Mouse (Mus musculus): ENCODE results near the gene St3gal5. TPM values are rescaled to one million over a fixed set of nuclear protein-coding genes. Genes with fewer than 3 reads are reported as not detected.

Gene St3gal5
- polyA plus RNA-seq, 1 experiment from 2014 or later: 14.1 TPM

DNA sequence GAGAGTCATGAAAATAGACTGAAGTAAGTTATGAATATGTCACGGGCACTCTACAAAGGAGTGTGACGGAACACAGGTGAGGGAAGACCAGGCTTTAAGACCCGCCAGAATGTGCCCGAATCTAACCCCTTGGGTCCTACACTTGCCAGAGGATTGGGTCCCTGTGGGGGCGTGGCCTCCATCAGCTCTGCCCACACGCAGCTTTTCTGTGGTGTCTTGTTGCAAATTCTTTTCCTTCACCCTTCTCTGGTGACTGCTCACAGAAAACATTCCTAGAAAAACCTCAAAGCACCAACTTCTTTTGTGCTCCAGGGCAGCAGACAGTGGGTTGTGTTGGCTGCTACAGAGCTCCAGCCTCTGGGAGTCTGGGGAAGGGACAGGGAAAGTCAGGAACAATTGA lies 6.4 kb upstream of the St3gal5 start:
- no peaks in the 10 kb centered on the region for H3K9me3 ChIP-seq (replicated peaks; ENCODE audit: low read length)
- H3K27ac ChIP-seq: no peak overlapping the region; the same call in 1 of the 2 replicates
- peak; percentile 54 for DNase-seq (ENCODE audit: low spot score)
- no peak for TF ChIP-seq CTCF (IDR thresholded peaks at IDR 0.05; ENCODE audit: low read depth)
- 0 out of 2 replicates have a peak, but pooled peaks cover 4% of the 10 kb centered on the region for H3K4me1 ChIP-seq (replicated peaks; ENCODE audit: insufficient read depth, low read length)
- 60% methylated on average over 6 of the region's 6 CpGs for WGBS
- H3K9ac ChIP-seq (ENCODE audit: low read depth, low read length): no peak overlapping the region
- no peaks in the 10 kb centered on the region for H3K27me3 ChIP-seq (ENCODE audit: insufficient read depth, low read length)
- no peak for ATAC-seq (replicated peaks; ENCODE audit: low FRiP score, low read depth)
- no peaks in the 10 kb centered on the region for H3K36me3 ChIP-seq (ENCODE audit: insufficient read depth, low read length)
- H3K4me2 ChIP-seq (ENCODE audit: low read length): no peak overlapping the region
- H3K4me3 ChIP-seq (replicated peaks; ENCODE audit: low read depth, low read length): no peak overlapping the region

GRCm38 (mm10) chr6:72093121-72093520 lies 4.3 kb upstream of the St3gal5 start:
- Histone ChIP-seq H3K4me3 (replicated peaks; ENCODE audit: low read depth, low read length) (no peak overlapping the region), H3K27ac (peak overlapping the region; percentile 36; the same call in 1 of the 2 replicates), H3K4me1 (replicated peaks; ENCODE audit: insufficient read depth, low read length) (peaks cover 10% of the 10 kb centered on the region; the same call in 1 of the 2 replicates), H3K4me2 (ENCODE audit: low read length) (no peak overlapping the region), H3K9me3 (replicated peaks; ENCODE audit: low read length) (no peaks in the 10 kb centered on the region), H3K27me3 (ENCODE audit: insufficient read depth, low read length) (no peaks in the 10 kb centered on the region), H3K36me3 (ENCODE audit: insufficient read depth, low read length) (no peaks in the 10 kb centered on the region), H3K9ac (ENCODE audit: low read depth, low read length) (no peak overlapping the region)
- TF ChIP-seq CTCF (IDR thresholded peaks at IDR 0.05; ENCODE audit: low read depth): no peak
- WGBS: 58% methylated on average over 1 of the region's 1 CpGs
- no peak for ATAC-seq (replicated peaks; ENCODE audit: low FRiP score, low read depth)
- no peak for DNase-seq (ENCODE audit: low spot score)

DNA sequence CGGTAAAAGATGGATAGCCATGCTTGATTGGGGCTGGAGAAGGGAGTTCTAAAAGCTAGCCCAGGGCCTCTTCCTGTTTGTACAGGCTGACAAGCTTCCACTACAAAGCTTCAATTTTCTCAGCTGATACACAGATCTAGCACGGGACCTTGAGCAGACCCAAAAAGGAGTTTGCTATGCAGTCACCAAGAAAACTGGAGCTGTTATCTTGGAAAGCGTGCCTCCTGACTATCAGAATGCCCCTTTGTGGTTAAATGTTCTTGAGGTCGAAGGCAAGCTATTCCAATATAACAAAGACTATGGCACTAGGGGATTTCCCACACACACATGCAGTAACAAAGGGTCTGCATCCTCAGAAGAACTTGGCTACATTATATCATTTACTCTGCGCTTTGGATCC lies 1.2 kb upstream of the St3gal5 start:
- no peak overlapping the region for H3K27ac ChIP-seq
- H3K9me3 ChIP-seq (replicated peaks; ENCODE audit: low read length): no peaks in the 10 kb centered on the region
- H3K4me2 ChIP-seq (ENCODE audit: low read length): no peak overlapping the region
- ATAC-seq (replicated peaks; ENCODE audit: low FRiP score, low read depth) (no peak), DNase-seq (ENCODE audit: low spot score) (no peak)
- TF ChIP-seq CTCF (IDR thresholded peaks at IDR 0.05; ENCODE audit: low read depth): no peak
- no peaks in the 10 kb centered on the region for H3K36me3 ChIP-seq (ENCODE audit: insufficient read depth, low read length)
- H3K4me3 ChIP-seq (replicated peaks; ENCODE audit: low read depth, low read length): no peak overlapping the region
- 56% methylated on average over 5 of the region's 5 CpGs for WGBS
- H3K4me1 ChIP-seq (replicated peaks; ENCODE audit: insufficient read depth, low read length): peaks cover 11% of the 10 kb centered on the region; the same call in 1 of the 2 replicates
- H3K27me3 ChIP-seq (ENCODE audit: insufficient read depth, low read length): no peaks in the 10 kb centered on the region
- H3K9ac ChIP-seq (ENCODE audit: low read depth, low read length): no peak overlapping the region

GRCm38 (mm10) chr6:72096669-72097068 lies 723 bp upstream of the St3gal5 start:
- Histone ChIP-seq H3K9ac (ENCODE audit: low read depth, low read length) (no peak overlapping the region), H3K27ac (no peak overlapping the region), H3K4me3 (replicated peaks; ENCODE audit: low read depth, low read length) (peak overlapping the region; percentile 70), H3K9me3 (replicated peaks; ENCODE audit: low read length) (no peaks in the 10 kb centered on the region), H3K4me2 (ENCODE audit: low read length) (peak overlapping the region; percentile 98), H3K36me3 (ENCODE audit: insufficient read depth, low read length) (no peaks in the 10 kb centered on the region), H3K4me1 (replicated peaks; ENCODE audit: insufficient read depth, low read length) (peaks cover 9% of the 10 kb centered on the region; the same call in 1 of the 2 replicates), H3K27me3 (ENCODE audit: insufficient read depth, low read length) (no peaks in the 10 kb centered on the region)
- no peak for TF ChIP-seq CTCF (IDR thresholded peaks at IDR 0.05; ENCODE audit: low read depth)
- WGBS: 54% methylated on average over 8 of the region's 8 CpGs
- DNase-seq (ENCODE audit: low spot score) (no peak), ATAC-seq (replicated peaks; ENCODE audit: low FRiP score, low read depth) (no peak)

GRCm38 (mm10) chr6:72098021-72098655 lies 746 bp downstream of the St3gal5 start:
- peak; percentile 43 for DNase-seq (ENCODE audit: low spot score)
- Histone ChIP-seq H3K36me3 (ENCODE audit: insufficient read depth, low read length) (no peaks in the 10 kb centered on the region), H3K4me3 (replicated peaks; ENCODE audit: low read depth, low read length) (peak overlapping the region; percentile 70), H3K4me1 (replicated peaks; ENCODE audit: insufficient read depth, low read length) (peaks cover 9% of the 10 kb centered on the region; the same call in 1 of the 2 replicates), H3K4me2 (ENCODE audit: low read length) (peak overlapping the region; percentile 98), H3K27me3 (ENCODE audit: insufficient read depth, low read length) (no peaks in the 10 kb centered on the region), H3K9me3 (replicated peaks; ENCODE audit: low read length) (no peaks in the 10 kb centered on the region), H3K9ac (ENCODE audit: low read depth, low read length) (peak overlapping the region; percentile 76), H3K27ac (peak overlapping the region; percentile 57)
- ATAC-seq (replicated peaks; ENCODE audit: low FRiP score, low read depth): no peak
- TF ChIP-seq CTCF (IDR thresholded peaks at IDR 0.05; ENCODE audit: low read depth): no peak
- WGBS: 4% methylated on average over 15 of the region's 15 CpGs

- no peaks in the 10 kb centered on the region for H3K9me3 ChIP-seq (replicated peaks; ENCODE audit: low read length)
- peak; percentile 40 for TF ChIP-seq CTCF (IDR thresholded peaks at IDR 0.05; ENCODE audit: low read depth)
- H3K4me2 ChIP-seq (ENCODE audit: low read length): peak overlapping the region; percentile 98
- peak overlapping the region; percentile 70 for H3K4me3 ChIP-seq (replicated peaks; ENCODE audit: low read depth, low read length)
- H3K9ac ChIP-seq (ENCODE audit: low read depth, low read length): no peak overlapping the region
- no peaks in the 10 kb centered on the region for H3K27me3 ChIP-seq (ENCODE audit: insufficient read depth, low read length)
- H3K36me3 ChIP-seq (ENCODE audit: insufficient read depth, low read length): no peaks in the 10 kb centered on the region
- peak; percentile 44 for DNase-seq (ENCODE audit: low spot score)
- H3K27ac ChIP-seq: no peak overlapping the region
- peaks cover 9% of the 10 kb centered on the region; the same call in 1 of the 2 replicates for H3K4me1 ChIP-seq (replicated peaks; ENCODE audit: insufficient read depth, low read length)
- ATAC-seq (replicated peaks; ENCODE audit: low FRiP score, low read depth): no peak
- WGBS: 24% methylated on average over 2 of the region's 2 CpGs
Observed at GRCm38 (mm10) chr6:72098691-72099090, 1.3 kb downstream of the St3gal5 start.
